Mouse (Mus musculus) E14TG2a.4 (cell line): ENCODE results near the gene Cd9.

ENCODE experiments used
- H3K27me3 ChIP-seq: 2 replicates; pipeline ENCODE4 v1.6.1; 2014; ENCODE audit warnings: low read length, control low read depth; ENCODE audit not compliant: insufficient read depth
- H3K36me3 ChIP-seq: 2 replicates; pipeline ENCODE4 v1.6.1; 2014; ENCODE audit warnings: low read length, control low read depth; ENCODE audit not compliant: insufficient read depth
- H3K4me1 ChIP-seq: replicated peaks from 2 replicates; pipeline ENCODE4 v1.6.1; 2014; ENCODE audit warnings: low read depth, low read length, control low read depth
- H3K4me3 ChIP-seq: replicated peaks from 2 replicates; pipeline ENCODE4 v1.5.1; 2014; ENCODE audit warnings: mild to moderate bottlenecking, low read length
- H3K9me3 ChIP-seq: 2 replicates; pipeline ENCODE4 v1.6.1; 2014; ENCODE audit warnings: low read length, control low read depth
- CTCF ChIP-seq: conservative IDR thresholded peaks from 2 replicates; pipeline ENCODE4 v1.5.1; 2014; ENCODE audit warnings: low read length
- NANOG ChIP-seq: IDR thresholded peaks from 2 replicates; pipeline ENCODE4 v1.6.1; 2014; ENCODE audit warnings: borderline replicate concordance, low read length, mixed read lengths
- POU5F1 ChIP-seq: IDR thresholded peaks from 2 replicates; pipeline ENCODE4 v1.6.1; 2014; ENCODE audit warnings: low read length, borderline replicate concordance

The Cd9 gene

DNA sequence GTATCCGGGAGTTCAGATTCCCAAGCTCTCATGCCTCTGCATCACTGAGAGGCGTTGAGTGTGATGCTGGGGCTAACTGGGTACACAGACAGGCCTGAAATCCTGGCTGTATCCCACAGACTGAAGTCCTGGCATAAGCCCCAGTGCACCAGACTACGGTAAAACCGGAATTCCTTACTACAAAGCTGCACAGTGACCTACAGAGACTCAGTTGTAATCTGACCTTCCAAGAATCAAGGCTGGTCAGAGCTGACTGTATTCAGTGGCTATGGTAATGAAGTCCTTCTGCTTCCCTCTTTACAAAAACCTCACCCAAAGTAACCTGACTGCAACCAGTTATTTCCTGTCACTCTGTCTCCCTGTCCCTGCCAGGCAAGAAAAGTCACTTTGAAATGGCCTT lies 47.4 kb downstream of the Cd9 start:
- Histone ChIP-seq H3K9me3 (peaks cover 7% of the 10 kb centered on the region), H3K36me3 (peaks cover 53% of the 10 kb centered on the region), H3K4me3 (peak overlapping the region; percentile 41), H3K4me1 (peaks cover 90% of the 10 kb centered on the region), H3K27me3 (no peaks in the 10 kb centered on the region)
- TF ChIP-seq POU5F1 (no peak), NANOG (peak; percentile 14; the same call in 1 of the 2 replicates), CTCF (no peak)

GRCm38 (mm10) chr6:125445381-125445780 lies 49.2 kb downstream of the Cd9 start:
- no peak overlapping the region for H3K4me3 ChIP-seq
- H3K27me3 ChIP-seq, result no peaks in the 10 kb centered on the region
- H3K4me1 ChIP-seq, result peaks cover 96% of the 10 kb centered on the region
- H3K36me3 ChIP-seq, result peaks cover 47% of the 10 kb centered on the region
- peaks cover 9% of the 10 kb centered on the region for H3K9me3 ChIP-seq
- TF ChIP-seq CTCF (no peak), POU5F1 (no peak), NANOG (no peak)

- no peaks in the 10 kb centered on the region for H3K27me3 ChIP-seq
- H3K9me3 ChIP-seq, result peaks cover 28% of the 10 kb centered on the region
- H3K4me3 ChIP-seq, result peak overlapping the region; percentile 14; the same call in 1 of the 2 replicates
- peaks cover 77% of the 10 kb centered on the region for H3K4me1 ChIP-seq
- peaks cover 63% of the 10 kb centered on the region for H3K36me3 ChIP-seq
- TF ChIP-seq NANOG, result no peak
- no peak for TF ChIP-seq POU5F1
- TF ChIP-seq CTCF, result no peak
Observed at GRCm38 (mm10) chr6:125442591-125442990, 52.0 kb downstream of the Cd9 start.

GRCm38 (mm10) chr6:125436753-125437152 lies 57.8 kb downstream of the Cd9 start:
- Histone ChIP-seq H3K27me3 (no peaks in the 10 kb centered on the region), H3K36me3 (peaks cover 38% of the 10 kb centered on the region), H3K9me3 (peaks cover 37% of the 10 kb centered on the region), H3K4me3 (no peak overlapping the region), H3K4me1 (peaks cover 64% of the 10 kb centered on the region)
- no peak for TF ChIP-seq CTCF
- TF ChIP-seq POU5F1, result no peak
- no peak for TF ChIP-seq NANOG

GRCm38 (mm10) chr6:125434735-125435518 lies 59.7 kb downstream of the Cd9 start:
- TF ChIP-seq NANOG (no peak), CTCF (no peak), POU5F1 (no peak)
- Histone ChIP-seq H3K4me3 (peak overlapping the region; percentile 54), H3K27me3 (no peaks in the 10 kb centered on the region), H3K36me3 (peaks cover 26% of the 10 kb centered on the region), H3K4me1 (peaks cover 64% of the 10 kb centered on the region), H3K9me3 (peaks cover 31% of the 10 kb centered on the region)

DNA sequence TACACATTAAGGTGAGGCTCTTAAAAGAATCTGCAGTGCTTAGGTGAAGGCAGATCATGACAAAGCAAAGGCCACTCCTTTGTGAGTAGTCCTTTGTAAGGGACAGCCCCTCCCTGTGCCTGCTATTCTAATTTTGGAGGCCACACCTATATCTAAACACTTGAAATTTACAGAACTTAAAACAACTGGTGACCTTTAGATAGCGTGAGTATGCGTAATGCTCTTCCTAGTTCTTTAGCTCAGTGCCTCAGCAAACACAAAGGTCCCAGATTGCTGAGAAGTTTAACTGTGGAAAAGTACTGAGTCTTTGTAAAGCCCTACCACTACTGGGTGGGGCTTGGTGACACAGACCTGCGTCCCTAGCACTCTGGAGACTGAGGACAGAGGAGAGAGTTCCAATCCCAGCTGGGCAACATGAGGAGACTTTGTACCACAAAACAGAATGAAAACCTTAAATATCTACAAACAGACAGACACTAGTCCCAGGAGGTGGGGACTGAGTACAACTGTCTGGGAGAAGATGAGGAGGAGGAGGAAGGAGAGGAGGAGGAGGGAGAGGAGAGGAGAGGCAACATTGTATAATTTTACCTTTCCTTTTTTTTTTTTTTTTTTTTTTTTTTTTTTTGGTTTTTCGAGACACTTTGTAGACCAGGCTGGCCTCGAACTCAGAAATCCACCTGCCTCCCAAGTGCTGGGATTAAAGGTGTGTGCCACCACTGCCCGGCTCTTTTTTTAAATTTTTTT lies 60.7 kb downstream of the Cd9 start:
- H3K4me1 ChIP-seq, result peaks cover 70% of the 10 kb centered on the region
- peaks cover 18% of the 10 kb centered on the region for H3K36me3 ChIP-seq
- peak; percentile 84 for TF ChIP-seq NANOG
- no peak for TF ChIP-seq CTCF
- no peak for TF ChIP-seq POU5F1
- no peaks in the 10 kb centered on the region for H3K27me3 ChIP-seq
- peaks cover 22% of the 10 kb centered on the region for H3K9me3 ChIP-seq
- peak overlapping the region; percentile 51 for H3K4me3 ChIP-seq

DNA sequence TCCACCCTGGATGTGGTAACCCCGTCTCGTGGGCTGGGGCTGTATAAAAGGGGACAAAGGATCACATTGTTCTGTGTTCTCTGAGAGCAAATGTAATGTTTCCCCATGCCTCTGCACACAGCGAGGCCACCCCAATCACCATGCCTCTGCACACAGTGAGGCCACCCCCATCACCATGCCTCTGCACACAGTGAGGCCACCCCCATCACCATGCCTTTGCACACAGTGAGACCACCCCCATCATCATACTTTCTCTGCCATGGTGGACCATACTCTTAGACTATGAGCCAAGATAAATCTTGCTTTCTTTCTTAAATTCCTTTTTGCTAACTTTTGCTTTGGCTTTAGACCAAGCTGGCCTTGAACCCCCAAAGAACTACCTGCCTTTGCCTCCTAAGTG lies 61.3 kb downstream of the Cd9 start:
- no peak for TF ChIP-seq NANOG
- TF ChIP-seq POU5F1, result no peak
- no peak for TF ChIP-seq CTCF
- Histone ChIP-seq H3K4me3 (peak overlapping the region; percentile 51), H3K4me1 (peaks cover 73% of the 10 kb centered on the region), H3K27me3 (no peaks in the 10 kb centered on the region), H3K9me3 (peaks cover 16% of the 10 kb centered on the region), H3K36me3 (peaks cover 12% of the 10 kb centered on the region)

GRCm38 (mm10) chr6:125432522-125432921 lies 62.1 kb downstream of the Cd9 start:
- Histone ChIP-seq H3K4me1 (peaks cover 76% of the 10 kb centered on the region), H3K9me3 (peaks cover 8% of the 10 kb centered on the region), H3K4me3 (peak overlapping the region; percentile 51), H3K36me3 (peaks cover 4% of the 10 kb centered on the region), H3K27me3 (no peaks in the 10 kb centered on the region)
- TF ChIP-seq POU5F1 (no peak), NANOG (no peak), CTCF (no peak)
